Mouse (Mus musculus): ENCODE measurements around the gene Gng12. TPM values are rescaled to one million over a fixed set of nuclear protein-coding genes. Genes with fewer than 3 reads are reported as not detected.

Gene Gng12
- polyA plus RNA-seq, 1 experiment from 2014 or later = 55.1 TPM

GRCm38 (mm10) chr6:66897994-66898393 lies 1.8 kb downstream of the Gng12 start:
- WGBS = 45% methylated on average over 4 of the region's 4 CpGs
- H3K9ac ChIP-seq = no peak overlapping the region
- peaks cover 9% of the 10 kb centered on the region for H3K4me1 ChIP-seq (replicated peaks)
- peak overlapping the region; percentile 94 for H3K4me3 ChIP-seq
- H3K9me3 ChIP-seq = no peaks in the 10 kb centered on the region
- 0 out of 2 replicates have a peak overlapping the region, but pooled peaks have one; percentile 61 for H3K27ac ChIP-seq (replicated peaks)
- H3K4me2 ChIP-seq = peak overlapping the region; percentile 73
- ATAC-seq (ENCODE audit: low FRiP score, low read depth) = peak; percentile 36; the same call in 1 of the 2 replicates
- no peaks in the 10 kb centered on the region for H3K27me3 ChIP-seq
- no peaks in the 10 kb centered on the region for H3K36me3 ChIP-seq

GRCm38 (mm10) chr6:66901926-66902325 lies 5.7 kb downstream of the Gng12 start:
- WGBS = 95% methylated on average over 5 of the region's 5 CpGs
- Histone ChIP-seq H3K4me3 (no peak overlapping the region), H3K4me1 (replicated peaks) (peaks cover 9% of the 10 kb centered on the region), H3K27me3 (no peaks in the 10 kb centered on the region), H3K9ac (no peak overlapping the region), H3K27ac (replicated peaks) (no peak overlapping the region), H3K9me3 (no peaks in the 10 kb centered on the region), H3K36me3 (no peaks in the 10 kb centered on the region), H3K4me2 (no peak overlapping the region)
- ATAC-seq (ENCODE audit: low FRiP score, low read depth) = no peak

DNA sequence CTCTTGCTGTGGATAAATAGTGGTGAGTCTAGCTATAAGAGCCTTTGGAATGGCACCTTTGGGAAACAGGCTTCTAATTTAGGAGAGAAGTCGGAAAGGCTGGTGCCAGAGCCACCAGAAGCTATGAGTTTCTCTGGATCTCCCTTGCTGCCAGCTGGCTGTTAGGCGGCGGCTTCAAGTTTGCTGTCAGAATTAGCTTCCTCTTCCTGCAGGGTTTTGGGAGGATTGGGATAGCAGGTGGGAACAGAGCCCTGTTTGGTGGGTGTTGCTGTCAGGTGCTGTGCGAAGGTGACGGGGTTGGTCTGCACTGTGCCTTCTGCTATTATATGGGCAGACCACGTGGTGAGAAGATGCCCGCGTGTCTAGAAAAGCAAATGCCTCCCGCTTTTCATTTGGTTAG lies 7.0 kb downstream of the Gng12 start:
- Histone ChIP-seq H3K36me3 (no peaks in the 10 kb centered on the region), H3K9me3 (no peaks in the 10 kb centered on the region), H3K4me2 (no peak overlapping the region), H3K27me3 (no peaks in the 10 kb centered on the region), H3K27ac (replicated peaks) (no peak overlapping the region), H3K4me3 (no peak overlapping the region), H3K9ac (no peak overlapping the region), H3K4me1 (replicated peaks) (no peaks in the 10 kb centered on the region)
- no peak for ATAC-seq (ENCODE audit: low FRiP score, low read depth)
- 83% methylated on average over 9 of the region's 9 CpGs for WGBS

- Histone ChIP-seq H3K9ac (no peak overlapping the region), H3K27me3 (no peaks in the 10 kb centered on the region), H3K36me3 (no peaks in the 10 kb centered on the region), H3K4me2 (no peak overlapping the region), H3K4me3 (no peak overlapping the region), H3K4me1 (replicated peaks) (no peaks in the 10 kb centered on the region), H3K27ac (replicated peaks) (no peak overlapping the region), H3K9me3 (no peaks in the 10 kb centered on the region)
- ATAC-seq (ENCODE audit: low FRiP score, low read depth) = no peak
- WGBS = 85% methylated on average over 6 of the region's 6 CpGs
Measured at GRCm38 (mm10) chr6:66903720-66904119, 7.5 kb downstream of the Gng12 start.

DNA sequence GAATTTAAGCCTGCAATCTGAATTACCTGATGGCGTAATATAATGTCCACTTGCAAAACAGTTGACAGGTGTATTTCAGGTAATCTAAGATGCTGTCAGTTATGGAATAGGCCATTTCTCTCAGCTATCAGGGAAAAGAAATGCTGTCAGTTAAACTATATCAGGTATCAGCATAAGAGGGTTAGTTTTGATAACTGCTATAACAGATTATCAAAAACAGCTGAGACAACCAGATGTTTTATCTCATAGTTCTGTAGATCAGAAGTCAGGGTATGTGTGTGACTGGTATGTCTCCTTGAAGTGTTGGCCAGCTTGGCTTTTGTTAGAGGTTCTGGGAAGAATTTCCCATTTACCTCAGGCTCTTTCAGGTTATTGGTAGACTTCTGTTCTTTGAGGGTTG lies 10.0 kb downstream of the Gng12 start:
- no peak overlapping the region for H3K4me3 ChIP-seq
- H3K27me3 ChIP-seq = no peaks in the 10 kb centered on the region
- H3K9me3 ChIP-seq = no peaks in the 10 kb centered on the region
- no peak overlapping the region for H3K9ac ChIP-seq
- 95% methylated on average over 1 of the region's 1 CpGs for WGBS
- no peak overlapping the region for H3K27ac ChIP-seq (replicated peaks)
- ATAC-seq (ENCODE audit: low FRiP score, low read depth) = no peak
- H3K36me3 ChIP-seq = no peaks in the 10 kb centered on the region
- no peaks in the 10 kb centered on the region for H3K4me1 ChIP-seq (replicated peaks)
- H3K4me2 ChIP-seq = no peak overlapping the region

GRCm38 (mm10) chr6:66908327-66908973 lies 12.3 kb downstream of the Gng12 start:
- no peak overlapping the region for H3K27ac ChIP-seq (replicated peaks)
- no peak overlapping the region for H3K9ac ChIP-seq
- no peaks in the 10 kb centered on the region for H3K4me1 ChIP-seq (replicated peaks)
- H3K36me3 ChIP-seq = no peaks in the 10 kb centered on the region
- H3K9me3 ChIP-seq = no peaks in the 10 kb centered on the region
- no peak overlapping the region for H3K4me3 ChIP-seq
- ATAC-seq (ENCODE audit: low FRiP score, low read depth) = no peak
- H3K4me2 ChIP-seq = no peak overlapping the region
- H3K27me3 ChIP-seq = no peaks in the 10 kb centered on the region
- 75% methylated on average over 5 of the region's 5 CpGs for WGBS

DNA sequence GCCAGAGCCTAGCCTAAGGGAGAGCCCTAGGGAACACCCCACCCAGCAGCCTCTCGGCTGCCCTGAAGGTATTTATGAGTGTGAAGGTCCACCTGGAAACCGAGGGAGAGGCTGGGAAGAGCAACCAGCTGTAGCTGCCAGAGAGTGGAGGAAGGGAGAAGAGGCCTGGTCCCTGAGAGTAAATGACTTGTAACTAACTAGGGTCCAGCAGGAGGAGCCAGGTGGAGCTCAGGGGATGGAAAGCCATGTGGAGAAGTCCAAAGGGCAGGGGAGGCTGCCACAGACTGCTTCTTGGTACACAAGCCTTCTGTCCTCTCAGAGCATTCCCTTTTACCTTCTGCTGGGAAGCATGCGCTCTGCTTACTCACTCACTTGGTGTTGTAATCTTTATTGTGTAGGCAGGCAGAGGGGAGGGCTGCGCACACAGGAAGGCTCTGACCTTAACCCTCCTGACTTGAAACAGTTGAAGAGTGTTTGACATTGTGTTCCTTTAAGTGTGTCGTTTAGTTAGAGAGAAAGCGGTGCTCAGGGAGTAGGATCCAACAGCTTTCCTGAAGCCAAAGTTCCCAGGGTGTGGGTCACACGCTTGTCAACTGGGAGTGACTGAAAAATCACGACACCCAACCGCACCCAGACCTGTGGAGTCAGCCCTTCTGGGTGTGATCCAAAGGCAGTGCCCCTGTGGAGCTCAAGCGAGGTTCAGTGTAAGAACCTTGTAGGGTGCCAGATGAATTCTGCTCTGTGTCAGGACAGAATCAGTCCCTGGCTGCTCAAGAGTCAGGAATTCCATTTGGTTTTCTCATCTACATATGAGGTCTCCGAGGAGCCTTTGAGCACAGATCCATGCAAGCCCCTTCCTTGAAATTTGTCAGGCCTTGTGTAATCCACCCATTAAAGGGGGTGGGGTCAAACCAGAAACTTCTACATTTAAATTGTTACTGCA lies 14.6 kb downstream of the Gng12 start:
- no peaks in the 10 kb centered on the region for H3K27me3 ChIP-seq
- no peak overlapping the region for H3K9ac ChIP-seq
- no peaks in the 10 kb centered on the region for H3K9me3 ChIP-seq
- no peaks in the 10 kb centered on the region for H3K36me3 ChIP-seq
- no peak overlapping the region for H3K27ac ChIP-seq (replicated peaks)
- H3K4me3 ChIP-seq = no peak overlapping the region
- ATAC-seq (ENCODE audit: low FRiP score, low read depth) = no peak
- no peak overlapping the region for H3K4me2 ChIP-seq
- H3K4me1 ChIP-seq (replicated peaks) = no peaks in the 10 kb centered on the region
- 68% methylated on average over 11 of the region's 11 CpGs for WGBS

- H3K4me3 ChIP-seq = no peak overlapping the region
- no peaks in the 10 kb centered on the region for H3K27me3 ChIP-seq
- H3K9ac ChIP-seq = no peak overlapping the region
- H3K9me3 ChIP-seq = no peaks in the 10 kb centered on the region
- no peak overlapping the region for H3K4me2 ChIP-seq
- no peak for ATAC-seq (ENCODE audit: low FRiP score, low read depth)
- no peaks in the 10 kb centered on the region for H3K4me1 ChIP-seq (replicated peaks)
- no peaks in the 10 kb centered on the region for H3K36me3 ChIP-seq
- no peak overlapping the region for H3K27ac ChIP-seq (replicated peaks)
- WGBS = 92% methylated on average over 1 of the region's 1 CpGs
Measured at GRCm38 (mm10) chr6:66913355-66913754, 17.2 kb downstream of the Gng12 start.

GRCm38 (mm10) chr6:66915592-66915991 lies 19.4 kb downstream of the Gng12 start:
- ATAC-seq (ENCODE audit: low FRiP score, low read depth) = no peak
- Histone ChIP-seq H3K4me2 (no peak overlapping the region), H3K4me1 (replicated peaks) (no peaks in the 10 kb centered on the region), H3K9ac (no peak overlapping the region), H3K36me3 (no peaks in the 10 kb centered on the region), H3K27me3 (no peaks in the 10 kb centered on the region), H3K4me3 (no peak overlapping the region), H3K9me3 (no peaks in the 10 kb centered on the region), H3K27ac (replicated peaks) (no peak overlapping the region)
- 92% methylated on average over 2 of the region's 2 CpGs for WGBS

DNA sequence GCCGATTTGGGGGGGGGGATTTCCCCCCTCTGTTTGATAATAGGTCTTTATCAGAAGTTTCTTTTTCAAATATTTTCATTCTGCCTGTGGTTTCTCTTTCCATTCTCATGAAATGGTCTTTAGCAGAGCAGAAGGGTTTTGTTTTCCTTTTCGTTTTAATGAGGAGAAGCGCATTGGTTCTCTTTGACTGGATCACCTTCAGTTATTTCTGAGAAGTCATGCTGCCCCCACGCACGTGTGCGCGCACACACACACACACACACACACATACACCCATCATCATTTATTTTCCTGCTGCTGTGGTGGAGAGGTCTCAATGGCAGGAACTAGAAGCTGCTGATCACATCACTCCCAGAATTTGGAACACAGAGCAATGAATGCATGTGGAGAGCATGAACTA lies 20.8 kb downstream of the Gng12 start:
- Histone ChIP-seq H3K27me3 (no peaks in the 10 kb centered on the region), H3K9me3 (no peaks in the 10 kb centered on the region), H3K4me3 (no peak overlapping the region), H3K4me1 (replicated peaks) (no peaks in the 10 kb centered on the region), H3K36me3 (no peaks in the 10 kb centered on the region), H3K27ac (replicated peaks) (no peak overlapping the region), H3K4me2 (no peak overlapping the region), H3K9ac (no peak overlapping the region)
- WGBS = 92% methylated on average over 7 of the region's 7 CpGs
- no peak for ATAC-seq (ENCODE audit: low FRiP score, low read depth)

- H3K9ac ChIP-seq = no peak overlapping the region
- no peaks in the 10 kb centered on the region for H3K27me3 ChIP-seq
- no peak overlapping the region for H3K4me2 ChIP-seq
- WGBS = 89% methylated on average over 4 of the region's 4 CpGs
- ATAC-seq (ENCODE audit: low FRiP score, low read depth) = no peak
- no peak overlapping the region for H3K27ac ChIP-seq (replicated peaks)
- H3K36me3 ChIP-seq = no peaks in the 10 kb centered on the region
- H3K9me3 ChIP-seq = no peaks in the 10 kb centered on the region
- no peaks in the 10 kb centered on the region for H3K4me1 ChIP-seq (replicated peaks)
- H3K4me3 ChIP-seq = no peak overlapping the region
Measured at GRCm38 (mm10) chr6:66920786-66921185, 24.6 kb downstream of the Gng12 start.

DNA sequence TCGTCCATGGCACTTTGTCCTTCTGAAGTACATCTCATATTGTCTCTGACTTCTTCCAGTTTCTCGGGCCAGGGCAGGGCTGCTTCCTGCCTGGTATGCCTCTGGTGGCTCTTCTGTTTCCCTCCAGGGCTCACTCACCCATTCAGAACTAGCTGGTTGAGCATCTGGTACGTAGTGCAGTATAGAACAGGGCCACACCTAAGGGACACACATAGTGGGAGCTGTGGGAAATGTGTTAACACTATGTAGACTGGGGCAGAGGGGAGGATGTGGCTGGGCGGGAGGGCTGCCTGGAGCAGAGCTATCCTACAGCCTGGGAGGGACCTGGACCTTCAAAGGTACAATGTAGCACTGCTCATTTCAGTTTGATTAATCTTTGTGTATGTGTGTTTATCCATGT lies 25.6 kb downstream of the Gng12 start:
- no peaks in the 10 kb centered on the region for H3K27me3 ChIP-seq
- peak; percentile 56; the same call in 1 of the 2 replicates for ATAC-seq (ENCODE audit: low FRiP score, low read depth)

More for the DNA sequence above, 25.6 kb downstream of the Gng12 start:
- no peak overlapping the region for H3K9ac ChIP-seq
- no peaks in the 10 kb centered on the region for H3K4me1 ChIP-seq (replicated peaks)
- H3K27ac ChIP-seq (replicated peaks) = no peak overlapping the region
- no peak overlapping the region for H3K4me2 ChIP-seq
- WGBS = 85% methylated on average over 4 of the region's 4 CpGs
- H3K4me3 ChIP-seq = no peak overlapping the region
- H3K9me3 ChIP-seq = no peaks in the 10 kb centered on the region
- H3K36me3 ChIP-seq = no peaks in the 10 kb centered on the region

All from hindbrain, embryonic 15.5 days (tissue).